Mouse (Mus musculus): Measurements from ENCODE around the gene Nedd8. TPM values are rescaled to one million over a fixed set of nuclear protein-coding genes. Genes with fewer than 3 reads are reported as not detected.
A peak's percentile ranks its signal among the peaks of the same experiment; 100 is the strongest.

Gene Nedd8
- 100 to 1,000 TPM; 320 to 339 TPM for total RNA-seq (2021)
- long read RNA-seq, transcript Nedd8-201 (4 exons, 824 nt), result major isoform, 275 of 286 reads
- long read RNA-seq, partial matches to known transcripts, result 2 of 286 reads
- long read RNA-seq, other reads (novel, unspliced or antisense), result 5 of 286 reads

DNA sequence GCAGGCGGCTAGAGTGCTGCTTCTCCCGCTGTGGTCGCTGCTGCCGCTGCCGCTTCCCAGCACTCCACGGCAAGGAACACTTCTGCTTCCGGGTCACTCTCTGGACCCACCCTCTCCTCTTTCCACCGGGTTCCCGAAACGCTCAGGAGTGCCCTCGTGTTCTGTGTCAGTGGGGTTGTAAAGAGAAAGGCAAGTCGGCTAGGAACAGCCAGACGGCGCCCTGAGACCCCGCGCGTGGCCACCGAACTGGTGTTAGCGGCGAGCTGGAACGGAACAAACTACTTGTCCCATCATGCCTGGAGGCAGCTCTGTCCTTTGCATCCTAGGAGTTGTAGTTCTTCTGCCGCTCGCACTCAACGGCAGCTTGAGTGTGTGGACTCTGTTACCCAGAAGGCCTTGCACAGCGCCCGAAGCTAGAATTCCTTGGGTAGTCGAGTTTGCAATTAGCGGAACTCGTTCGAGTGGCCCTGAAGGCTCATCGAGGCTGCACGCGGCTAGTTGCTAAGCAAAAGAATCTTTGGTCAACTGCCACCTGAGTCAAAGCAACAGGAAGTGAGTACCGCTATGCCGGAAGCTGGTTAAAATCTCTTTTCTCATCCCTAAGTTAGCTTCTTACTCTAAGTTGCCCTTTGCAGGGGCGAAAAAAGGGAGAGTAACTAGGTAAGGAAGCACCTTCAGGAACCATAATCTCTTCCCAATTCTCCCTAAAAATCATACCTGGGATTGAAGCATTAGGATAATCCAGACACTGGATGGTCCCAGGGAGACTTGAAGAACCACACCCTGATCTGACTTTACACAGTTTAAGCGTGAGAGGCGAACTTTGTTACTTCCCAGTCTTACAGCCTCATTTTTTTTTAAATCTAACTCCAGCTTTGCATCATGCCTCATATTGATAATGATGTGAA is at the start of gene Nedd8, which contains the start of gene Gmpr2:
Gene Nedd8, minus strand, starts transcription at position 292 of the 908 bp plus-strand sequence.
Gene Gmpr2, plus strand, starts transcription at position 109 of the 908 bp plus-strand sequence.
- peak; percentile 88 to 90 for DNase-seq (ENCODE audit: low spot score in 2 of 2)

DNA sequence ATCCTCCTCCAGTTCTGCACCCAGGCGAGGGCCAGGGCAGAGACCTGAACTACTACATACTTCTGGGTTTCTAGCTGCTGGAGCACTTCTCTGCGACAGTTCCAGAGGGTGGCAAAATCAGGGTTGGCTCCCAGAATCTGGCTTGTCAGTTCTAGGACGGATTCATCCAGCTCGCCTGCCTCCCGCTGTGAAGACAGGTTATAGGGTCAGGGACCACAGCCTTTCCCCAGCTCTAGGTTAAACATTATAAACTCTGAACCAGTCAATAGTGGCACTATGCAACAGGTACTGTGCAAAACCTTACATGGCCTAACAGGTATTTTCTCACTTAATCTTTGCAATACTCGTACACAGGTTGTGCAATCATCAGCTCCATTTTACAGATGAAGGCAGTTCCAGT is 49.2 kb upstream of the Nedd8 start:
- DNase-seq (ENCODE audit: low spot score in 2 of 2), result peak in 1 of 2 experiments; percentile 16

GRCm38 (mm10) chr14:55720666-55721065 is 48.7 kb upstream of the Nedd8 start:
- DNase-seq (ENCODE audit: low spot score in 2 of 2), result no peak

GRCm38 (mm10) chr14:55719737-55720136 is 47.8 kb upstream of the Nedd8 start:
- no peak for DNase-seq (ENCODE audit: low spot score in 2 of 2)

GRCm38 (mm10) chr14:55716884-55717283 is 45.0 kb upstream of the Nedd8 start:
- DNase-seq (ENCODE audit: low spot score in 2 of 2), result no peak

GRCm38 (mm10) chr14:55716271-55716670 is 44.3 kb upstream of the Nedd8 start:
- no peak for DNase-seq (ENCODE audit: low spot score in 2 of 2)

DNA sequence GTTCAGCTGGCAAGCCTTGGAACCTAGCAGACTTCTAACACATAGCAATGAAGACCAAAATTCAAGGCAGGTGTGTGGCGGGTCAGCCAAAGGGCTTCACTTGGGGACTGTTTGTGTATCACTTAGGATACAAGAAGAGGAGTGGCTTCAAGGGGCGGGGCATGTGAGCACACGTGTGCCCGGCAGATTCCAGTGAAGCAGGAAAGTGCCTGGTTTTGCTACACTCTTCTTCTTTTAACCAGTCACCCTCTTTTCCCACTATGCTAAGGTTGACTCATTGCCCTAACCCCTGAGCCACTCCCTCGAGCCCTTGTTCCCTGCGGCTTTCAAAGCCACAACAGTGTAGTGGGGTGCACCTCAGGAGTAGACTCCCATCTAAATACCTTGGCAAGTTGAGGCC is 43.0 kb upstream of the Nedd8 start:
- no peak for DNase-seq (ENCODE audit: low spot score in 2 of 2)

GRCm38 (mm10) chr14:55713729-55714122 is 41.8 kb upstream of the Nedd8 start, which contains the start of gene Tgm1:
Gene Tgm1, minus strand, starts transcription at chr14:55713926.
- no peak for DNase-seq (ENCODE audit: low spot score in 2 of 2)

DNA sequence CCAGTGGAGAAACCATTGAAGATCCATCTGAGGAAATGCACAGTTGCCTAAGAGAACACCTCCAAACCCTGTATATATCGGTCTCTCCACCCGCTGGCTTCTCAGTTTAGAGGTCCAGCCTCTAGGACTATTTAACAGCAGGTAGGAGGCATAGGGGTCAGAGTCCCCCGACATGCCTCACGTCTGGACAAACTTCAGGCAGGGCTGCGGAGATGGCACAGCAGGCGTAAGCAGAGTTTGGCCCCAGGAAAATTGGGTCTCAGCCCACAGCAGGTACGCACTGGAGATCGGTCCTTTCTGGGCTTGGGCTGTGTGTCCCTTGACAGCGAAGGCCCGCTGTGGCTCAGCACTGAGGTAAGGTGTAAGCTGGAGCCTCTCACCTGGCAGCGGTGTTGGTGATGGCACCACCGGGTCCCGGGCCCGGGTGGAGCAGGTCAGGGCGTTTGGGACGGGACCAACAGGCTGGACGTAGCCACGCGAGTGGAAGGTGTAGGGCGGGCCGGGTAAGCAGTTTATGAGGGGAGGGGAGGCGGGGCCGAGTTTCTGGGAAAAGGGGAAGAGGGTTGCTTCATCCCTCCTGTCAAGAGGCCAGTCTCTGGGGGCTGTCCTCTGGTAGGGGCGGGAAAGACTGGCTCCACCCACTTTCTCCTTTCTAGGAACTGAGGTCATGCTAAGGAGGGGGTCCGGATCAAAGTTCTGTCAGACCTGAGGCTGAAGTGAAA is 41.2 kb upstream of the Nedd8 start:
- no peak for DNase-seq (ENCODE audit: low spot score in 2 of 2)

- DNase-seq (ENCODE audit: low spot score in 2 of 2), result no peak
Measured at GRCm38 (mm10) chr14:55711786-55712185, 39.9 kb upstream of the Nedd8 start.

DNA sequence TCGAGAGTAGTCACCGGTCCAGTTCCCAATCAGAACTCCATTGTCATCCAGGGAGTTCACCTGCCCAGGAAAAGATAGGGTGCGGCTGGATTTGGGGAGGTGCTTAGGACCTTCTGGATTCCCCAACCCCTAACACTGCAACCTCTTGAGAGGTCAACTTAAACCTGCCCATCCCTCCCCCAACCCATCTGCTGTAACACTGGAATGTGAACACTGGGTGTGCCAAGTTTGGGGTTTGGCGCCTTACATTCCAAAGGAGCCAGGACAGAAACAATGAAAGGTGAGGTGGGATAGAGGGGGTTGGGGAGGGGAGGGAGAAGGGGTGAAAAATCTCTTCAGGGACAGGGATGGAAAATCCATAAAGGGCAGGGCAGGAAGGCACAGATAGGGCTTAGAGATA is 37.6 kb upstream of the Nedd8 start:
- DNase-seq (ENCODE audit: low spot score in 2 of 2), result no peak

DNA sequence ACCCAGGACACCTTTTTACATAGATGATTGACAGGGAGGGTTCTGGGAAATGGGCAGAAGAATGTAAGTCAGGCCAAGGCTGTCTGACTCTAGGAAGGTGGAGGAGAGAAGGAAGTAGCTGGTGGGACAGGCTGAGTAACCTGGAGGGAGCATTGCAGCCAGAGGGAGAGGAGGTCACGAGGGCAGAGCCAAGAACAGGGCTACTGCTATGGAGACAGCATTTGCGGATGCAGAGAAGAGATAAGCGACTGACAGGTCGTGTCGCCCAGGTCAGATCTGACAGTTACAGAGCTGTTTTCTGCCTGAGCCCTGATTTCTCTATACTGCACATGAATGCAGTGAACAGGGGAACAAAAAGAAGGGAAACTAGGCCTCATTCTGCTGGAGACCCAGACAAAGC is 35.5 kb upstream of the Nedd8 start:
- DNase-seq (ENCODE audit: low spot score in 2 of 2), result no peak

DNA sequence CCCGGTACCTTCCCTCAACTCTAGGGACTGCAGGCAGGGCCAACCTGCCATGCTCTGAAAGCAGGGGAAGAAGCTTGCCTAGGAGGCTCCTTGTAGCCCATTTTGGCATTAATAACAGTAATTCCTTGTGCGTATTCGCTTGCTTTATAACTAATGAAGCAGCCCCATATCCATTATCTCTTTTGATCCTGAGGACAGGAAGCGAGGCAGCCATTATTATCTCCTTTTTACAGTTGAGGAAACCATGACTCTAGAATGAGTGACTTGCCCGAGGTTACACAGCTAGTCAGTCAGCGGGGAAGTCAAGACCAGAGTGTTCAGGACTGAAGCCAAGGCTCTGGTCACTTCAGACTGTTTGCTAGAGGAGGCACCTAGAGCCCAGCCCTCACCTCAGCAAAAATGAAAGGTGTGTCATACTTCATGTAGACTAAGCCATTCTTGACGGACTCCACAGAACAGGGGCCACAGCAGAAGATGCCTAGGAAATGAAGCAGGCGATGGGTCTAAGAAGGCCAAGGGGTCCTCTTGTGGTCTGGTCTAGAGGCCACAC is 34.2 kb upstream of the Nedd8 start:
- no peak for DNase-seq (ENCODE audit: low spot score in 2 of 2)

DNA sequence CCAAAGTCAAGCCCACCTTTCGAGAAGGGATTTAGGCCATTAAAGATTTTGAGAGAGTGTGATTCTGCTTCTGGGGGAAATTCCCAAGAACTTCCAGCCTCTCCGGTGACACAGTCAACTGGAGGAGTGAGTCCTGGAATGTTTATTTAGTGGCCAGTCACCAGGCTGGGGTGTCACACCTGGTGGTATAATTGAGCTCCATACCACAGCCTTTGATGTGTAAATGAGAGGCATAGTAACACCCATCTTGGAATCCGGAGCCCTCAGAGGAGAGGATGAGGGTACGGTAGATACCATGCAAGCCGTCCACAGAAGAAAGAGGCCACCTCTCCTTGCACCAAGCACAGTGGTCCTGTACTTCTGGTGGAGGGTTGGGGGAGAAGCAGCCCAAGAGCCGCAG is 30.8 kb upstream of the Nedd8 start:
- no peak for DNase-seq (ENCODE audit: low spot score in 2 of 2)

DNA sequence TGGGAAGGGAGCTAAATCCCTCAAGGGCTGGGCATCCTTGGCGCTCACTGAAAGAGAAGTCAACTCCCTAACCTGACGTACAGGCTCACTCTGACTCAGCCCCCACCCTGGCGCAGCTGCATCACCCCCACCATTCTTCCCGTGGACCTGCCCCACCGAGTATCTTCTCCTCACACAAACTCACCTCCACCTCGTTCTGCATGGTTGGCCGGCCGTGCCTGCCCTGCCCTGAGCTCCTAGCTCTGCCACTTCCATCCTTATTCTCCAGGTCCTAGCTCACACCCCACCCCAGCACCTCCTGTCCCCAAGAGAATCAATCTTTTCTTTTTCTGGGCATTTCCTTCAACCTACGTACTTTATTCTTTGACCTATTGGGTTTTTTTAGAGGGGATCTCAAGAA is 29.2 kb upstream of the Nedd8 start:
- no peak for DNase-seq (ENCODE audit: low spot score in 2 of 2)

DNA sequence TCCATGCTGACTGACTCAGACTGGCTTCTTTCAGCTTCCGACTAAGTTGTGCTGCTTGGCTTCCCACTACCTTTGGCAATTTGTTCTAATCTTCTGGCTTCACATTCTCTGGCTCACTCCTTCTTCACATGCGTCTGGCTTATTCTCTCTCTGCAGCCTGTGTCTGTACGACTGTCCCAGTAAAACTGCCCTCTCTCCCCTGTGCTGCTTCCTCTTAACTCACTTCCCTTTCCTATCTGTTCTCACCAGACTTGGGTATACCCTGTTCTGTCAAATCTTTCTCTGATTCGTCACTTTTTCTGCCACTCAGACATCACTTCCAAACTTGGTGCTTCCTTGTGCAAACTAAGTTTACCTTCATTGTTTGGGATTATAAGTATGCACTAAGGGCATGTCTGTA is 25.3 kb upstream of the Nedd8 start:
- DNase-seq (ENCODE audit: low spot score in 2 of 2), result no peak

- DNase-seq (ENCODE audit: low spot score in 2 of 2), result no peak
Measured at GRCm38 (mm10) chr14:55689433-55689832, 17.5 kb upstream of the Nedd8 start.

GRCm38 (mm10) chr14:55682118-55682493 is 10.2 kb upstream of the Nedd8 start:
- no peak for DNase-seq (ENCODE audit: low spot score in 2 of 2)

DNA sequence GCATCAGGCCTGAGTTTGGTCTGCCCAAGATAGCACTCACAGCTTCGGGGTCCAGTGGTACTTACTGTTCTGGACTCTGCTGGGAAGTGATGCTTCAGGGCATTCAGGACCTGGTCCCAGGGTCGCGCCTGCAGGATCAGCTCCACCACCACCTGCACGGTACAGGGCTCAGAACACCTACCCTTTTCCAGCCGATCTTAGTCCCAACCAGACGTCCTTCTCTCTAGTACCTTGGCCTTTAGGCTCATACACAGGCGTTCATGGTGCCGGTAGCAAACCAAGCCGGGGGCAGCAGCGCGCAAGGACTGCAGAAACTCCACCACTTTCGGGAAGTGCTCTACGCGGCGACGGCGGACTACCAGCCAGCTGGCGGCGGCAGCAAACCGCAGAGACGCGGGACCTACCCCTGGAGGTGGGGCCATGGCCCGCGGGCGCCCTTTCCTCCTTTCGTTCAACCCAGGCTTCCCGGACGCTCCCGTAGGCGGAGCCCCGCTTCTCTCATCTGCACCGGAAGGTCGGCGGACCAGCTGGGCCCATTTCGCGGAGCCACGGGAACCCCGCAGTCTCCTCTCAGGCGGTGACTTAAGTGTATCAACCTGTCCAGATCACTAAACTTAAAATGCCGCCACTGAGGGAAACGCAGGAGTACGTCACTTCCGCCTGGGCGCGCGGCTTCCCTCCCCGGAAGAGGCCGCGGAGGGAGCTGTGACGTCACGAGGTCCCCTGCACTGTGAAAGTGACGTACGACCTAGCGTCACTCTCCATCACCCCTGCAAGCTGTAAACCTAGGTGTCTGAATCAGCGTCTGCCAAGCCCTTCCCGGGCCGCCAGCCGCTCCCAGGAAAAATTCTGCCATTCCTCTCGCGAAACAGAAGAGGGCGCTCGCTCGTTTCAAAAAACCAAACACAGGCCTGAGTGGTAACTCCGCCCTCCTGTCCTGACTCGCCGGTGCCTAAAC is 9.5 kb upstream of the Nedd8 start, which contains the start of gene Tinf2:
Gene Tinf2, minus strand, starts transcription at position 661 of the 958 bp plus-strand sequence.
- DNase-seq (ENCODE audit: low spot score in 2 of 2), result peak; percentile 95

DNA sequence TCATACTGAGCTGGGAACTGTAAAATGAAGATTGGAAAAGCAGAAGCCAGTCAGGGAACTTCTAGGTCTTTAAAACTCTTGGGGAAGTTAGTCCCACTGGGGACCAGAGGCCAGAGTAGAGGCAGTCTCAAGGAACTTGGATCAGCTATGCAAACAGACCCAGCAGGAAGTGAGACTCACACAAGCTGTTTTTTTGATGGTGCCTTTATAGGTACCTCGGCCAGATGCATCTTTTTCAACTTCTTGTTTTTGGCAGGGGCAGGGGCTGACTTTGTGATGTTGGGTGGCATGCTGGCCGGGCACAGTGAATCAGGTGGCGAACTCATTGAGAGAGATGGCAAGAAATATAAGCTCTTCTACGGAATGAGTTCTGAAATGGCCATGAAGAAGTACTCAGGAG is 5.7 kb upstream of the Nedd8 start:
- DNase-seq (ENCODE audit: low spot score in 2 of 2), result no peak

DNA sequence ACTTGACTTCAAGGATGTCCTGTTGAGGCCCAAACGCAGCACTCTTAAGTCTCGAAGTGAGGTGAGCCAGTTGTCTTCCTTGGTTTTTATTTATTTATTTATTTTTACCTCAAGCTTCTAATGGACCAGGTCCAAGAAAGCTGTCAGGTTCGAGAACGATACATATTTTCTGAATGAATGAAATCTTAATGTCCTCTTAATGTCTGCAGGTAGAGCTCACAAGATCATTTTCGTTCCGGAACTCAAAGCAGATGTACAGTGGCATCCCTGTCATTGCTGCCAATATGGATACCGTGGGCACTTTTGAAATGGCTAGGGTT is 777 bp upstream of the Nedd8 start:
- no peak for DNase-seq (ENCODE audit: low spot score in 2 of 2)
